Mouse (Mus musculus): ENCODE results near the gene Gm21761. TPM values are rescaled to one million over a fixed set of nuclear protein-coding genes. Genes with fewer than 3 reads are reported as not detected.

The Gm21761 gene
- total RNA-seq, 4 experiments from 2014 or later: not detected

Other genes with a start within 250 kb of the Gm21761 start
- gene Hmgcs1, start 238.9 kb downstream of the Gm21761 start, total RNA-seq (2022): 100 to 1,000 TPM; 196 to 290 (median 240) TPM
- 10 to 100 TPM; 14.4 to 15.1 (median 14.7) TPM for gene Nim1k, start 173.4 kb downstream of the Gm21761 start, total RNA-seq (2022)
- 10 to 100 TPM; 39.9 to 44.0 (median 41.3) TPM for gene Zfp131, start 138.4 kb downstream of the Gm21761 start, total RNA-seq (2022)
- gene AF067063, start 99.1 kb downstream of the Gm21761 start, total RNA-seq (2022): not detected
- gene D13Ertd608e, start 93.3 kb downstream of the Gm21761 start, total RNA-seq (2022): not detected
- gene Tcstv1, start 34.5 kb downstream of the Gm21761 start, total RNA-seq (2022): not detected
- not detected for gene B020031M17Rik, start 21.5 kb upstream of the Gm21761 start, total RNA-seq (2022)
- not detected for gene Gm36079, start 97.7 kb upstream of the Gm21761 start, total RNA-seq (2022)
- not detected for gene Gm21188, start 122.9 kb upstream of the Gm21761 start, total RNA-seq (2022)
- not detected for gene Gm20767, start 211.0 kb upstream of the Gm21761 start, total RNA-seq (2022)
- not detected for gene Gm21818, start 243.2 kb upstream of the Gm21761 start, total RNA-seq (2022)